Mouse (Mus musculus) liver, embryonic 14.5 days (tissue): Measurements from ENCODE around the gene Ak2.

Source experiments
- CTCF ChIP-seq: IDR thresholded peaks from 2 replicates; pipeline ENCODE4 v1.5.1; 2016; ENCODE audit warnings: antibody characterized with exemption, low read depth, control low read depth
- EP300 ChIP-seq: IDR thresholded peaks from 2 replicates; pipeline ENCODE4 v1.6.1; 2016; ENCODE audit warnings: antibody characterized with exemption, low read depth

GRCm38 (mm10) chr4:129059922-129060321 lies 68.2 kb downstream of the Ak2 start:
- TF ChIP-seq CTCF: no peak
- TF ChIP-seq EP300: no peak
